Mouse (Mus musculus): ENCODE results near the gene Ndufv1.
"Not testable (repeated sequence)": the region's sequence is repeated elsewhere in the genome, so short reads cannot be mapped to it uniquely, and the experiment has no call there.

Gene Ndufv1

GRCm38 (mm10) chr19:4042124-4042523 lies 29.5 kb upstream of the Ndufv1 start:
- no peak for DNase-seq (ENCODE audit: low read depth, low spot score)

- not testable (repeated sequence) for DNase-seq (ENCODE audit: low read depth, low spot score)
These were observed 28.9 kb upstream of the Ndufv1 start for GRCm38 (mm10) chr19:4041500-4041899.

- not testable (repeated sequence) for DNase-seq (ENCODE audit: low read depth, low spot score)
These were observed 28.3 kb upstream of the Ndufv1 start for GRCm38 (mm10) chr19:4040941-4041340.

GRCm38 (mm10) chr19:4037788-4038232 lies 25.2 kb upstream of the Ndufv1 start, which contains the start of gene Gstp1:
Gene Gstp1 (minus strand): TSS chr19:4037985.
- no peak for DNase-seq (ENCODE audit: low read depth, low spot score)

GRCm38 (mm10) chr19:4037154-4037787 lies 24.7 kb upstream of the Ndufv1 start:
- DNase-seq (ENCODE audit: low read depth, low spot score), result not testable (repeated sequence)

- no peak for DNase-seq (ENCODE audit: low read depth, low spot score)
These were observed 23.9 kb upstream of the Ndufv1 start for GRCm38 (mm10) chr19:4036327-4037045.

- no peak for DNase-seq (ENCODE audit: low read depth, low spot score)
These were observed 21.1 kb upstream of the Ndufv1 start for GRCm38 (mm10) chr19:4033742-4034141.

- no peak for DNase-seq (ENCODE audit: low read depth, low spot score)
These were observed 20.7 kb upstream of the Ndufv1 start for GRCm38 (mm10) chr19:4033298-4033697.

- no peak for DNase-seq (ENCODE audit: low read depth, low spot score)
These were observed 20.1 kb upstream of the Ndufv1 start for GRCm38 (mm10) chr19:4032668-4033067.

GRCm38 (mm10) chr19:4027576-4027975 lies 15.0 kb upstream of the Ndufv1 start:
- DNase-seq (ENCODE audit: low read depth, low spot score), result no peak

- DNase-seq (ENCODE audit: low read depth, low spot score), result no peak
These were observed 10.6 kb upstream of the Ndufv1 start for GRCm38 (mm10) chr19:4023185-4023584.

GRCm38 (mm10) chr19:4018743-4019583 lies 6.4 kb upstream of the Ndufv1 start:
- peak; percentile 42 for DNase-seq (ENCODE audit: low read depth, low spot score)

- no peak for DNase-seq (ENCODE audit: low read depth, low spot score)
These were observed 5.4 kb upstream of the Ndufv1 start for GRCm38 (mm10) chr19:4017921-4018587.

- no peak for DNase-seq (ENCODE audit: low read depth, low spot score)
These were observed 3.0 kb upstream of the Ndufv1 start for GRCm38 (mm10) chr19:4015635-4016034.

- no peak for DNase-seq (ENCODE audit: low read depth, low spot score)
These were observed 2.2 kb upstream of the Ndufv1 start for GRCm38 (mm10) chr19:4014802-4015201.

- DNase-seq (ENCODE audit: low read depth, low spot score), result no peak
These were observed 460 bp upstream of the Ndufv1 start for GRCm38 (mm10) chr19:4013066-4013465.

- DNase-seq (ENCODE audit: low read depth, low spot score), result no peak
These were observed 1.5 kb downstream of the Ndufv1 start for GRCm38 (mm10) chr19:4011086-4011485.

GRCm38 (mm10) chr19:4005971-4006370 lies 6.6 kb downstream of the Ndufv1 start:
- no peak for DNase-seq (ENCODE audit: low read depth, low spot score)

- no peak for DNase-seq (ENCODE audit: low read depth, low spot score)
These were observed 7.5 kb downstream of the Ndufv1 start for GRCm38 (mm10) chr19:4005091-4005490.

GRCm38 (mm10) chr19:4004331-4004730 lies 8.3 kb downstream of the Ndufv1 start:
- DNase-seq (ENCODE audit: low read depth, low spot score), result no peak

GRCm38 (mm10) chr19:4003641-4004040 lies 9.0 kb downstream of the Ndufv1 start:
- DNase-seq (ENCODE audit: low read depth, low spot score), result no peak

GRCm38 (mm10) chr19:4003112-4003511 lies 9.5 kb downstream of the Ndufv1 start, which contains the start of gene Doc2g:
Gene Doc2g (plus strand): TSS chr19:4003313.
- no peak for DNase-seq (ENCODE audit: low read depth, low spot score)
